Mouse (Mus musculus) retina, adult 2 months (tissue): ENCODE data around the gene Tm6sf1.
A peak's percentile ranks its signal among the peaks of the same experiment; 100 is the strongest.
"Not testable (repeated sequence)": the region's sequence is repeated elsewhere in the genome, so short reads cannot be mapped to it uniquely, and the experiment has no call there.

ENCODE experiments used
- DNase-seq: peaks from one replicate; pipeline ENCODE4 v3.0.0-alpha.2; 2012; ENCODE audit warnings: low read depth, low spot score

Gene Tm6sf1

GRCm38 (mm10) chr7:81858968-81859721, at the start of gene Tm6sf1:
TSS of gene Tm6sf1 (plus strand) at chr7:81859001.
- DNase-seq, result no peak

- no peak for DNase-seq
Observed at GRCm38 (mm10) chr7:81824906-81825305, 33.9 kb upstream of the Tm6sf1 start.

GRCm38 (mm10) chr7:81825381-81825780, 33.4 kb upstream of the Tm6sf1 start:
- no peak for DNase-seq

GRCm38 (mm10) chr7:81827806-81828667, 30.8 kb upstream of the Tm6sf1 start:
- DNase-seq, result no peak

- peak; percentile 15 for DNase-seq
Observed at GRCm38 (mm10) chr7:81828681-81829378, 30.0 kb upstream of the Tm6sf1 start.

- peak; percentile 67 for DNase-seq
Observed at GRCm38 (mm10) chr7:81829379-81829894, 29.4 kb upstream of the Tm6sf1 start, which contains the start of gene Btbd1. TSS of gene Btbd1 (minus strand) at chr7:81829431.

GRCm38 (mm10) chr7:81834847-81835246, 24.0 kb upstream of the Tm6sf1 start:
- DNase-seq, result no peak

GRCm38 (mm10) chr7:81835430-81835829, 23.4 kb upstream of the Tm6sf1 start:
- DNase-seq, result no peak

- not testable (repeated sequence) for DNase-seq
Observed at GRCm38 (mm10) chr7:81837771-81838170, 21.0 kb upstream of the Tm6sf1 start.

GRCm38 (mm10) chr7:81839746-81840145, 19.1 kb upstream of the Tm6sf1 start:
- DNase-seq, result no peak

GRCm38 (mm10) chr7:81840661-81841181, 18.1 kb upstream of the Tm6sf1 start:
- no peak for DNase-seq

- no peak for DNase-seq
Observed at GRCm38 (mm10) chr7:81841439-81841838, 17.4 kb upstream of the Tm6sf1 start.

- no peak for DNase-seq
Observed at GRCm38 (mm10) chr7:81842141-81842540, 16.7 kb upstream of the Tm6sf1 start.

GRCm38 (mm10) chr7:81842998-81843397, 15.8 kb upstream of the Tm6sf1 start:
- no peak for DNase-seq

- no peak for DNase-seq
Observed at GRCm38 (mm10) chr7:81843903-81844302, 14.9 kb upstream of the Tm6sf1 start.

GRCm38 (mm10) chr7:81844801-81845200, 14.0 kb upstream of the Tm6sf1 start:
- no peak for DNase-seq

GRCm38 (mm10) chr7:81845313-81845712, 13.5 kb upstream of the Tm6sf1 start:
- no peak for DNase-seq

GRCm38 (mm10) chr7:81846008-81846407, 12.8 kb upstream of the Tm6sf1 start:
- no peak for DNase-seq

GRCm38 (mm10) chr7:81847010-81847409, 11.8 kb upstream of the Tm6sf1 start:
- DNase-seq, result no peak

- no peak for DNase-seq
Observed at GRCm38 (mm10) chr7:81847777-81848176, 11.0 kb upstream of the Tm6sf1 start.

GRCm38 (mm10) chr7:81849214-81849613, 9.6 kb upstream of the Tm6sf1 start:
- DNase-seq, result no peak

GRCm38 (mm10) chr7:81849633-81850032, 9.2 kb upstream of the Tm6sf1 start:
- no peak for DNase-seq
